Mouse (Mus musculus) lung, postnatal 25 days (tissue): ENCODE measurements around the gene Cym.

Experiments
- DNase-seq: peaks from one replicate; pipeline ENCODE4 v3.0.0; 2022; ENCODE audit warnings: low spot score

Gene Cym

GRCm38 (mm10) chr3:107162741-107163140 is 58.8 kb downstream of the Cym start:
- DNase-seq, result no peak
